Mouse (Mus musculus) erythroid progenitor cell, adult 5-6 weeks (primary cell): ENCODE measurements around the gene Arcn1. TPM values are rescaled to one million over a fixed set of nuclear protein-coding genes. Genes with fewer than 3 reads are reported as not detected.

Experiments
- ATAC-seq: replicated peaks from 2 replicates; pipeline ENCODE4 v1.8.0; 2016; ENCODE audit warnings: moderate number of reproducible peaks, mild to moderate bottlenecking, moderate TSS enrichment, inconsistent platforms; ENCODE audit not compliant: poor library complexity, low FRiP score, severe bottlenecking
- total RNA-seq, 2 experiments: library from RNA; stranded (forward) in 1 of 2; stranded (reverse) in 1 of 2; fragments of 150-400 nt in 1 of 2; fragments of 186-747, 209-891 nt in 1 of 2; gene quantifications; 2 replicates each; pipeline versions ENCODE4 v1.2.3 to v1.2.4; 2015 to 2017; ENCODE audit warnings: low replicate concordance in 2 of 2

The Arcn1 gene
- total RNA-seq, 2 experiments from 2014 or later = 58.0 to 64.6 TPM

GRCm38 (mm10) chr9:44747341-44747740 lies 20.3 kb downstream of the Arcn1 start:
- no peak for ATAC-seq

- ATAC-seq = no peak
Measured at GRCm38 (mm10) chr9:44746666-44747065, 21.0 kb downstream of the Arcn1 start.

- ATAC-seq = no peak
Measured at GRCm38 (mm10) chr9:44745371-44745770, 22.3 kb downstream of the Arcn1 start.

- ATAC-seq = no peak
Measured at GRCm38 (mm10) chr9:44740663-44741192, 26.9 kb downstream of the Arcn1 start.

- no peak for ATAC-seq
Measured at GRCm38 (mm10) chr9:44737240-44737949, 30.2 kb downstream of the Arcn1 start.

- no peak for ATAC-seq
Measured at GRCm38 (mm10) chr9:44736301-44736700, 31.3 kb downstream of the Arcn1 start.

GRCm38 (mm10) chr9:44735886-44736285 lies 31.8 kb downstream of the Arcn1 start:
- ATAC-seq = no peak

- ATAC-seq = no peak
Measured at GRCm38 (mm10) chr9:44734524-44735494, 32.8 kb downstream of the Arcn1 start, which contains the start of gene Phldb1. Phldb1 (minus strand) TSS chr9:44735198.

- 0 out of 2 replicates have a peak, but pooled peaks have one; percentile 24 for ATAC-seq
Measured at GRCm38 (mm10) chr9:44733671-44734523, 33.7 kb downstream of the Arcn1 start.

- ATAC-seq = no peak
Measured at GRCm38 (mm10) chr9:44732921-44733530, 34.6 kb downstream of the Arcn1 start.

- ATAC-seq = no peak
Measured at GRCm38 (mm10) chr9:44732130-44732549, 35.5 kb downstream of the Arcn1 start.

GRCm38 (mm10) chr9:44727441-44727840 lies 40.2 kb downstream of the Arcn1 start:
- no peak for ATAC-seq

- no peak for ATAC-seq
Measured at GRCm38 (mm10) chr9:44726431-44727146, 41.1 kb downstream of the Arcn1 start.

GRCm38 (mm10) chr9:44724665-44725064 lies 43.0 kb downstream of the Arcn1 start:
- ATAC-seq = no peak

- no peak for ATAC-seq
Measured at GRCm38 (mm10) chr9:44724223-44724622, 43.4 kb downstream of the Arcn1 start.

- no peak for ATAC-seq
Measured at GRCm38 (mm10) chr9:44723521-44724041, 44.1 kb downstream of the Arcn1 start.

- ATAC-seq = no peak
Measured at GRCm38 (mm10) chr9:44723008-44723407, 44.6 kb downstream of the Arcn1 start.

- no peak for ATAC-seq
Measured at GRCm38 (mm10) chr9:44722575-44722974, 45.1 kb downstream of the Arcn1 start.
